8 mouse cellular contexts compared by ENCODE assay signal in genomic region chr17:70755669-70756263, GRCm38 (mm10).
DNase-seq lines count a peak whose midpoint lies in the region; ATAC-seq and TF ChIP-seq lines count a peak whose summit lies in the region.

No protein-coding gene starts in this region.

- dilution Hi-C loops in CH12.LX (cut with MboI; ENCODE audit: extremely low pct_ligation_motif_present, extremely low pct_unique_long_range_greater_than_20kb, low sequenced_read_pairs): no loop called here

- H3K27ac ChIP-seq in CH12.LX (ENCODE audit: insufficient read depth, low read depth): no peak overlapping the region
- peak overlapping the region; percentile 86 for H3K27ac ChIP-seq in heart, embryonic 13.5 days (replicated peaks)
- peak overlapping the region; percentile 95 for H3K27ac ChIP-seq in limb, embryonic 12.5 days
- peak overlapping the region; percentile 86 for H3K27ac ChIP-seq in neural tube, embryonic 11.5 days (ENCODE audit: low read depth, low read length)

- DNase-seq in CH12.LX (ENCODE audit: extremely low read depth): no peak
- DNase-seq in brain, adult 2 months (ENCODE audit: low read depth, low spot score): peak; percentile 27
- DNase-seq in neural tube, embryonic 11.5 days (ENCODE audit: low spot score): peak; percentile 70
- no peak for DNase-seq in right cerebral cortex, adult 18-20 months
- DNase-seq in spleen, postnatal 4 days (ENCODE audit: low spot score in 2 of 2): no peak
- no peak for DNase-seq in thymus, postnatal 36 days

- H3K27me3 ChIP-seq in CH12.LX (replicated peaks): no peaks in the 10 kb centered on the region
- H3K27me3 ChIP-seq in heart, embryonic 13.5 days (replicated peaks): no peaks in the 10 kb centered on the region
- no peaks in the 10 kb centered on the region for H3K27me3 ChIP-seq in limb, embryonic 12.5 days
- H3K27me3 ChIP-seq in neural tube, embryonic 11.5 days (ENCODE audit: control insufficient read depth, insufficient read depth, low read length): no peaks in the 10 kb centered on the region

- TF ChIP-seq RAD21 in CH12.LX (IDR thresholded peaks at IDR 0.05; ENCODE audit: low read depth, low read length): no peak

- TF ChIP-seq POLR2A in CH12.LX (IDR thresholded peaks at IDR 0.05; ENCODE audit: low read depth, low read length): no peak

- in situ Hi-C loops in CH12.LX (cut with MboI; ENCODE audit: low pct_ligation_motif_present, low pct_unique_long_range_greater_than_20kb, low sequenced_read_pairs): loop anchor here (10.0 kb wide), 1 partner anchor 189 kb away; no protein-coding TSS in a partner anchor

- WGBS in heart, embryonic 13.5 days: 5% methylated on average over 14 of the region's 14 CpGs
- 4% methylated on average over 12 of the region's 14 CpGs for WGBS in limb, embryonic 12.5 days
- WGBS in neural tube, embryonic 11.5 days: 4% methylated on average over 12 of the region's 14 CpGs

- TF ChIP-seq CTCF in CH12.LX (conservative IDR thresholded peaks at IDR 0.05 in 1 of 2, IDR thresholded peaks at IDR 0.05 in 1 of 2; ENCODE audit: low read depth in 2 of 2, low read length in 2 of 2): no peak

- peaks cover 3 to 20% of the 10 kb centered on the region in 2 experiments; a peak in 3 of 4 replicates for H3K4me1 ChIP-seq in CH12.LX (ENCODE audit: control insufficient read depth in 1 of 2, insufficient read depth in 2 of 2)
- peaks cover 25% of the 10 kb centered on the region for H3K4me1 ChIP-seq in heart, embryonic 13.5 days
- peaks cover 32% of the 10 kb centered on the region for H3K4me1 ChIP-seq in limb, embryonic 12.5 days (replicated peaks)
- peaks cover 7% of the 10 kb centered on the region for H3K4me1 ChIP-seq in neural tube, embryonic 11.5 days (ENCODE audit: control insufficient read depth, insufficient read depth, low read length)

- no peaks in the 10 kb centered on the region for H3K36me3 ChIP-seq in CH12.LX (replicated peaks in 1 of 2; ENCODE audit: control insufficient read depth in 1 of 2, insufficient read depth in 1 of 2, low read length in 1 of 2)
- no peaks in the 10 kb centered on the region for H3K36me3 ChIP-seq in heart, embryonic 13.5 days
- H3K36me3 ChIP-seq in limb, embryonic 12.5 days: no peaks in the 10 kb centered on the region
- no peaks in the 10 kb centered on the region for H3K36me3 ChIP-seq in neural tube, embryonic 11.5 days (ENCODE audit: control insufficient read depth, insufficient read depth, low read length)

- no peak for ATAC-seq in heart, embryonic 13.5 days (ENCODE audit: extremely low read depth, insufficient number of reproducible peaks, low FRiP score, low TSS enrichment)
- peak; percentile 26 for ATAC-seq in limb, embryonic 12.5 days (ENCODE audit: insufficient number of reproducible peaks, insufficient read depth, low FRiP score, low TSS enrichment, low read depth)
- peak; percentile 75 for ATAC-seq in neural tube, embryonic 11.5 days (ENCODE audit: insufficient read depth, low FRiP score, low TSS enrichment)

- no peaks in the 10 kb centered on the region for H3K79me2 ChIP-seq in CH12.LX (replicated peaks; ENCODE audit: control insufficient read depth, extremely low read depth, insufficient read depth, poor library complexity, severe bottlenecking)

- H3K4me2 ChIP-seq in CH12.LX (ENCODE audit: insufficient read depth, low read depth, poor library complexity, severe bottlenecking): peak overlapping the region; percentile 97
- peak overlapping the region; percentile 95 for H3K4me2 ChIP-seq in heart, embryonic 13.5 days
- peak overlapping the region; percentile 72 for H3K4me2 ChIP-seq in limb, embryonic 12.5 days
- H3K4me2 ChIP-seq in neural tube, embryonic 11.5 days (ENCODE audit: low read depth): peak overlapping the region; percentile 68

- H3K9ac ChIP-seq in CH12.LX (ENCODE audit: insufficient read depth, low read depth): no peak overlapping the region
- peak overlapping the region; percentile 81 for H3K9ac ChIP-seq in heart, embryonic 13.5 days
- peak overlapping the region; percentile 40; the same call in 1 of the 2 replicates for H3K9ac ChIP-seq in limb, embryonic 12.5 days (replicated peaks)
- peak overlapping the region; percentile 53 for H3K9ac ChIP-seq in neural tube, embryonic 11.5 days (ENCODE audit: low read length)

- no peak for TF ChIP-seq EP300 in CH12.LX (IDR thresholded peaks at IDR 0.05; ENCODE audit: low read length)

- no peaks in the 10 kb centered on the region for H3K9me3 ChIP-seq in CH12.LX (replicated peaks; ENCODE audit: low read length)
- no peaks in the 10 kb centered on the region for H3K9me3 ChIP-seq in heart, embryonic 13.5 days
- no peaks in the 10 kb centered on the region for H3K9me3 ChIP-seq in limb, embryonic 12.5 days
- no peaks in the 10 kb centered on the region for H3K9me3 ChIP-seq in neural tube, embryonic 11.5 days (ENCODE audit: control insufficient read depth, low read length)

- no peak overlapping the region for H3K4me3 ChIP-seq in CH12.LX (replicated peaks in 1 of 3; ENCODE audit: low read depth in 2 of 3, low read length in 2 of 3, poor library complexity in 1 of 3)
- H3K4me3 ChIP-seq in heart, embryonic 13.5 days: peak overlapping the region; percentile 59
- peak overlapping the region; percentile 39 for H3K4me3 ChIP-seq in limb, embryonic 12.5 days (replicated peaks)
- H3K4me3 ChIP-seq in neural tube, embryonic 11.5 days (ENCODE audit: low read depth, low read length): peak overlapping the region; percentile 28; the same call in 1 of the 2 replicates

TF ChIP-seq in CH12.LX, 34 proteins besides CTCF, POLR2A, EP300 and RAD21:
- TF ChIP-seq MAZ (IDR thresholded peaks at IDR 0.05; ENCODE audit: low read depth, low read length): 0 out of 2 replicates have a peak, but pooled peaks have one; percentile 9
- TF ChIP-seq HCFC1 (IDR thresholded peaks at IDR 0.05; ENCODE audit: low read depth, low read length): no peak

Comparison
In these comparisons a context has a peak if more than half of its experiments do, and no peak if none do; other contexts are left out.
1. DNase-seq: peak in brain, adult 2 months (single experiment) and neural tube, embryonic 11.5 days (single experiment); none in CH12.LX (single experiment), right cerebral cortex, adult 18-20 months (single experiment), spleen, postnatal 4 days (0 of 2) and thymus, postnatal 36 days (0 of 2).
2. H3K4me3 ChIP-seq: peak in heart, embryonic 13.5 days (single experiment), limb, embryonic 12.5 days (single experiment) and neural tube, embryonic 11.5 days (single experiment); none in CH12.LX (0 of 3).
3. Peak in every context shown above with its lines, with median percentiles within 50 percentile points of each other: H3K4me2 ChIP-seq.